Mouse (Mus musculus) E14TG2a.4 (cell line): ENCODE data around the gene Grm4.

ENCODE experiments used
- CTCF ChIP-seq: conservative IDR thresholded peaks from 2 replicates; pipeline ENCODE4 v1.5.1; 2014; ENCODE audit warnings: low read length
- POU5F1 ChIP-seq: IDR thresholded peaks from 2 replicates; pipeline ENCODE4 v1.6.1; 2014; ENCODE audit warnings: low read length, borderline replicate concordance

GRCm38 (mm10) chr17:27541984-27542383, 20.8 kb upstream of the Grm4 start:
- no peak for TF ChIP-seq CTCF
- no peak for TF ChIP-seq POU5F1
